Mouse (Mus musculus): ENCODE data around the gene Gm29110. TPM values are rescaled to one million over a fixed set of nuclear protein-coding genes. Genes with fewer than 3 reads are reported as not detected.

Gm29110 gene
- not detected for polyA plus RNA-seq (2017; shearing (Covaris generic))

DNA sequence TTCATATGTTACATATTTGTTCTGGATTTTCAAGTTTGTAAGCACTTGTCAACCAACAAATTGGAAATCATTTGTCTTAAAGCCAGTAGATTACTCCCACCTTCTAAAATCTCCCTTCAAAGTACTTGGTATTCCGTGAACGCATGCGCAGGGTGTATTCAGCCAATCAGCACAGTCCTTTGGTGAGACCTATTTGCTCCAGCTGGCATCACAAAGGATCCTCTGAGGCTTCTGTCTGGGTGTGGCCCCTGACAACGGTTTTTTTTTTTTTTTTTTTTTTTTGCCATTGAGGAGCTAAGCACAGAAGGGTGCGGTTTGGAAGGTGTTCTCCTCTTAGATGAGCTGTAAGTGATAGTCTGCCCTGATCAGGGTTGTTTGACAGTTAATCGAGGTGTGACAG is at the start of gene Gm29110:
Gm29110 (plus strand) TSS at position 301 of the 400 bp plus-strand sequence.

Other genes starting within 250 kb of the Gm29110 start
- gene Gm21913, start 153.4 kb downstream of the Gm29110 start, polyA plus RNA-seq (2017; shearing (Covaris generic)) = not detected

Measured in CD4-positive, CD25-positive, alpha-beta regulatory T cell, adult 9 weeks (primary cell).